Mouse (Mus musculus) small intestine, adult 2 months (tissue): ENCODE data around the gene Gm498. TPM values are rescaled to one million over a fixed set of nuclear protein-coding genes. Genes with fewer than 3 reads are reported as not detected.

Experiments used
- H3K27ac ChIP-seq: fragments of 200-500 bp; 2 replicates; pipeline ENCODE4 v1.5.1; 2012; ENCODE audit warnings: low read depth, low read length, control low read depth, inconsistent platforms; ENCODE audit not compliant: insufficient read depth
- H3K27me3 ChIP-seq: fragments of 200-500 bp; 2 replicates; pipeline ENCODE4 v1.6.1; 2012; ENCODE audit warnings: mild to moderate bottlenecking, moderate library complexity, low read length, inconsistent platforms; ENCODE audit not compliant: control insufficient read depth, insufficient read depth
- H3K36me3 ChIP-seq: fragments of 200-500 bp; 2 replicates; pipeline ENCODE4 v1.6.1; 2012; ENCODE audit warnings: mild to moderate bottlenecking, low read length, control low read depth, inconsistent platforms; ENCODE audit not compliant: control insufficient read depth, insufficient read depth
- H3K4me1 ChIP-seq: fragments of 200-500 bp; 2 replicates; pipeline ENCODE4 v1.6.1; 2012; ENCODE audit warnings: low read length, inconsistent platforms, mixed read lengths; ENCODE audit not compliant: control insufficient read depth, insufficient read depth, insufficient read length
- H3K4me3 ChIP-seq: fragments of 200-500 bp; 2 replicates; pipeline ENCODE4 v1.5.1; 2012; ENCODE audit warnings: low read depth, mild to moderate bottlenecking, control low read depth, inconsistent platforms, low read length, moderate library complexity
- CTCF ChIP-seq: fragments of 200-500 bp; IDR thresholded peaks from 2 replicates; pipeline ENCODE4 v1.5.1; 2012; ENCODE audit warnings: low read depth, mild to moderate bottlenecking, control low read depth, inconsistent platforms, low read length, moderate library complexity, mixed read lengths; ENCODE audit not compliant: insufficient replicate concordance, insufficient read length; ENCODE audit errors: extremely low read depth
- POLR2A ChIP-seq: fragments of 200-500 bp; IDR thresholded peaks from 2 replicates; pipeline ENCODE4 v1.6.1; 2012; ENCODE audit warnings: low read depth, mild to moderate bottlenecking, control low read depth, inconsistent platforms, low read length, moderate library complexity
- WGBS: fragments of 180-500 bp; shearing (Covaris S2); methylation state at CpG from one replicate; pipeline ENCODE4 v1.1.7; 2018; 5-methylcytosine and 5-hydroxymethylcytosine counted together
- polyA plus RNA-seq: library from polyadenylated mRNA; depleted of rRNA; stranded (reverse); fragments of >200 nt; gene quantifications from 2 replicates; pipeline ENCODE4 v1.2.3, GENCODE M21; 2012; rRNA removed

Gm498 gene
- polyA plus RNA-seq: not detected in 2 replicates

DNA sequence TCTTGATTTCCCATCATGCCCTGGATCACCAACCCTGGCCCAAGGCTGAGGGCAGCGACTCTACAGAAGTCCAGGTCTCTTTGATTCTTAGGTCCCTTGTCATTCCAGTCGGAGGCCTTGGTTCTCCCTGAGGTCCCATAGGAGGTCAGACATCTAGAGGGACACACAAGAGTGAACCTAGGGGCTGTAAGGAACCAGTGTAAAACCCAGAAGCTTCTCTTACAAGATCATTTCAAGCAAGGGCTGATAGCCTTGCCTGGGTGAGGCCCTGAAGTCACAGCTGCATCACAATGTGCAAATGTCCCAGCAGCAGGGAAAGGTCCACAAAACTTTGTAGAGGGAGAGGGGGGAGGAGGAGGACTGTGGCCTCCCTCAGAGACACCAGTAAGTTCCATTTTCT, at the start of gene Gm498:
Gene Gm498 (plus strand): TSS at position 301 of the 400 bp plus-strand sequence.
- no peak for TF ChIP-seq POLR2A
- TF ChIP-seq CTCF: no peak
- Histone ChIP-seq H3K4me3 (no peak within 1 kb of the TSS), H3K36me3 (no peaks in the 10 kb centered on the region), H3K4me1 (no peaks in the 10 kb centered on the region), H3K27ac (no peak within 1 kb of the TSS), H3K27me3 (no peaks in the 10 kb centered on the region)
- WGBS: 87% methylated on average over 2 of the region's 2 CpGs

- Histone ChIP-seq H3K36me3 (peaks cover 36% of the 10 kb centered on the region), H3K27me3 (no peaks in the 10 kb centered on the region), H3K4me3 (no peak overlapping the region), H3K27ac (no peak overlapping the region), H3K4me1 (peaks cover 16% of the 10 kb centered on the region)
- TF ChIP-seq CTCF (no peak), POLR2A (no peak)
- 60% methylated on average over 4 of the region's 4 CpGs for WGBS
Measured at GRCm38 (mm10) chr7:143819201-143819600, 47.4 kb upstream of the Gm498 start.

DNA sequence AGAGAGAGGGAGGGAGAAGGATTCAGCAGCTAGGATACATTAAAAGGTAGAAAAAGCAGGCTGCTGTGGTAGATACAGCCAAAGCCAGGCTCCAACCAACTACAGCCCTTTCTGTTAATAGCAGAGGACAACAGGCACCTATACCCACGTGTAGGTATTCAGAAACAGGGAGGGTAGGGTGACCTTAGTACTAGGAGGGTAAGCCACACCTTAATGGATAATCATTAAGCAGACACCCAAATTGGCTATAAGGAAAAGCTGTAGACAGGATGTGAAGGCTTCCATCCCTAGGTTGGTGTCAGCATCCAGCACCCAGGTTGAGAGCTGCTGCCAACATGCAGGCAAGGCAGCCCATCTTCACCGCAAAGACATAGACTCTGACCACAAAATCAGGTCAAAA, 45.4 kb upstream of the Gm498 start:
- no peak overlapping the region; the same call in 1 of the 2 replicates for H3K4me3 ChIP-seq
- peaks cover 19% of the 10 kb centered on the region for H3K36me3 ChIP-seq
- TF ChIP-seq CTCF (no peak), POLR2A (peak; percentile 32; the same call in 1 of the 2 replicates)
- H3K4me1 ChIP-seq: peaks cover 13% of the 10 kb centered on the region
- no peaks in the 10 kb centered on the region for H3K27me3 ChIP-seq
- 30% methylated on average over 2 of the region's 2 CpGs for WGBS
- H3K27ac ChIP-seq: peak overlapping the region; percentile 92

- TF ChIP-seq CTCF (no peak; the same call in 1 of the 2 replicates), POLR2A (peak; percentile 73; the same call in 1 of the 2 replicates)
- Histone ChIP-seq H3K36me3 (peaks cover 11% of the 10 kb centered on the region), H3K4me3 (peak within 1 kb of the TSS; percentile 77), H3K27ac (peak within 1 kb of the TSS; percentile 92), H3K4me1 (peaks cover 13% of the 10 kb centered on the region), H3K27me3 (no peaks in the 10 kb centered on the region)
- WGBS: under 1% methylated on average over 40 of the region's 40 CpGs
Measured at GRCm38 (mm10) chr7:143822375-143823265, 44.0 kb upstream of the Gm498 start, which contains the start of the genes Nadsyn1 and Dhcr7. Gene Nadsyn1 (minus strand): TSS chr7:143822849. Gene Dhcr7 (plus strand): TSS chr7:143823145.

- H3K36me3 ChIP-seq: peaks cover 9% of the 10 kb centered on the region
- WGBS: 71% methylated on average over 4 of the region's 4 CpGs
- peaks cover 13% of the 10 kb centered on the region for H3K4me1 ChIP-seq
- H3K4me3 ChIP-seq: peak overlapping the region; percentile 37
- H3K27me3 ChIP-seq: no peaks in the 10 kb centered on the region
- TF ChIP-seq CTCF (no peak), POLR2A (no peak)
- H3K27ac ChIP-seq: peak overlapping the region; percentile 78
Measured at GRCm38 (mm10) chr7:143823266-143823605, 43.4 kb upstream of the Gm498 start.

DNA sequence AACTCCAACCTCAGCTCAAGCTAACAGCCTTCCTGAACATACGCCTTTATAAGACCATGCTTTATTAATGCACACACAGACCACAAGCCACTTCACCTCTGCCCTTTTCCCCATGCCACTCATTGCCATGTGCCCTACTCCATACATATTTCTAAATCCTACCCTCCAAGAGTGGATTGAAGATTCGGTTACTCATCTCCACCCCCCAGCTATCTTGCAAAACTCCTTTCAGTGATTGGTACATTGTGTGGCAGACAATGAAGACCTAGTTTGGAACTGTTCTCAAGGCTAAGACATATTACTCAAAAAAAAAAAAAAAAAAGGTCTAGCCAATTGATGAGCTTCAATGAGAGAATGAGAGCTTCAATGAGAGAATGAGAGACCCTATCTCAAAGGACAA, 39.7 kb upstream of the Gm498 start:
- H3K27ac ChIP-seq: no peak overlapping the region
- WGBS: 93% methylated on average over 2 of the region's 2 CpGs
- no peaks in the 10 kb centered on the region for H3K27me3 ChIP-seq
- no peak for TF ChIP-seq CTCF
- TF ChIP-seq POLR2A: no peak
- no peak overlapping the region for H3K4me3 ChIP-seq
- peaks cover 6% of the 10 kb centered on the region; the same call in 1 of the 2 replicates for H3K4me1 ChIP-seq
- no peaks in the 10 kb centered on the region for H3K36me3 ChIP-seq
